Mouse (Mus musculus): Measurements from ENCODE around the gene Gm28372.

DNA sequence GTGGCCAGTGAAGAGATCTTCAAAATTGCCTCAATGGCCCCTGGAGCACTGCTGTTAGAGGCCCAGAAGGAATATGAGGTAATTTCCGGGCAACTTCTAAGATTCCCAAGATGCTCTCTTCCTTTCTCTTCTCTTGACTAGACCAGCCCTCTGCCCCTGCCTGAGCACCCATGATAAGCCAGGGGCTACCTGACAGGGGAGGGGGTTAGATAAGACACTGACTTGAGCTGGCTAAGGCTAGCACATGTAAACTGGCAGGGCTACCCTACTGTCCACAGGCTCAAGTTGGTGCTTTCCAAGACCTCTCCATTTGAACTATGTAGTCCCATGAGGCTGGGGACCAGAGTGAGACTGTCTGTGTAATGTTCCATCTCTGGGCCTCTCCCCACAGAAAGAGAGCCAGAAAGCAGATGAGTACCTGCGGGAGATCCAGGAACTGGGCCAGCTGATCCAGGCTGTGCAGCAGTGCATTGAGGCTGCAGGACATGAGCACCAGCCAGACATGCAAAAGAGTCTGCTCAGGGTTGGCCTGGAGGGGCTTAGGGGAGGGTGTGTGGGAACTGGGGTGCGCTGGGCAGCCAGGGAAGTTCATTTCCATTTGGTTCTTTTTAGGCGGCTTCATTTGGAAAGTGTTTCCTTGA is 34.9 kb downstream of the Gm28372 start:
- TF ChIP-seq CTCF (IDR thresholded peaks at IDR 0.05; ENCODE audit: extremely low read depth, insufficient read depth, insufficient read length, insufficient replicate concordance), result no peak
- no peak for TF ChIP-seq POLR2A (IDR thresholded peaks at IDR 0.05; ENCODE audit: low read depth, low read length)
